Mouse (Mus musculus): ENCODE results near the gene Cdhr3. TPM values are rescaled to one million over a fixed set of nuclear protein-coding genes. Genes with fewer than 3 reads are reported as not detected.

The Cdhr3 gene
- total and polyA plus RNA-seq, 3 experiments, result 0.34 to 1.8 (median 0.39) TPM

DNA sequence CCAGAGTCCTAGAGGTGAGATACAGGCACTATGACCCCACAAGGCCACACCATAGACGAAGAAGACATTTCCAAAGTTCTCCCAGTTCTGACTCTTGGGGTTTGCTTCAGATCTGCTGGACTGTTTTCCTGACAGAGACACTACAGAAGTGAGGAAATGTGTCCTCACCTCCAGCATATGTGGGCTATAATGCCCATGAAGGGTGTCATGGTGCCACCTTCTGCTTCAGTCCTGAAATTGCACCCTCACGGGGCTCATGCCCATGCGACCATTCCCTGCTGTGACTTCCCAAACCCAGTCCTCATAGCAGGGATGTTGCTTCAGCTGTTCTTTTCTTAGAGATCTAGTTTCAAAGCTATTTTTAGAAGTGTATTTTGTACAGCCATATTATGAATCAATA, 82.6 kb downstream of the Cdhr3 start:
- H3K27me3 ChIP-seq (ENCODE audit: control insufficient read depth, insufficient read depth, low read length), result no peaks in the 10 kb centered on the region
- no peaks in the 10 kb centered on the region for H3K4me1 ChIP-seq (ENCODE audit: control insufficient read depth, insufficient read depth, low read length)
- no peaks in the 10 kb centered on the region for H3K36me3 ChIP-seq (ENCODE audit: control insufficient read depth, insufficient read depth, low read length)
- H3K9ac ChIP-seq (ENCODE audit: low read depth, low read length), result no peak overlapping the region
- TF ChIP-seq CTCF (IDR thresholded peaks at IDR 0.05) (peak; percentile 87), POLR2A (IDR thresholded peaks at IDR 0.05; ENCODE audit: insufficient read depth, low read depth, low read length) (no peak), EP300 (IDR thresholded peaks at IDR 0.05; ENCODE audit: insufficient read depth, low read depth, low read length) (peak; percentile 96)
- H3K79me2 ChIP-seq (replicated peaks; ENCODE audit: control insufficient read depth, insufficient read depth, low read length), result no peaks in the 10 kb centered on the region
- intact Hi-C loops (cut with DNase I), result loop anchor here (1.0 to 5.0 kb wide), 3 partner anchors 58 to 99 kb away; partner anchors contain the start of gene Sypl
- 20% methylated on average over 3 of the region's 3 CpGs for WGBS
- peak; percentile 46 to 53 for DNase-seq
- H3K27ac ChIP-seq, result no peak overlapping the region
- no peak overlapping the region for H3K4me3 ChIP-seq

DNA sequence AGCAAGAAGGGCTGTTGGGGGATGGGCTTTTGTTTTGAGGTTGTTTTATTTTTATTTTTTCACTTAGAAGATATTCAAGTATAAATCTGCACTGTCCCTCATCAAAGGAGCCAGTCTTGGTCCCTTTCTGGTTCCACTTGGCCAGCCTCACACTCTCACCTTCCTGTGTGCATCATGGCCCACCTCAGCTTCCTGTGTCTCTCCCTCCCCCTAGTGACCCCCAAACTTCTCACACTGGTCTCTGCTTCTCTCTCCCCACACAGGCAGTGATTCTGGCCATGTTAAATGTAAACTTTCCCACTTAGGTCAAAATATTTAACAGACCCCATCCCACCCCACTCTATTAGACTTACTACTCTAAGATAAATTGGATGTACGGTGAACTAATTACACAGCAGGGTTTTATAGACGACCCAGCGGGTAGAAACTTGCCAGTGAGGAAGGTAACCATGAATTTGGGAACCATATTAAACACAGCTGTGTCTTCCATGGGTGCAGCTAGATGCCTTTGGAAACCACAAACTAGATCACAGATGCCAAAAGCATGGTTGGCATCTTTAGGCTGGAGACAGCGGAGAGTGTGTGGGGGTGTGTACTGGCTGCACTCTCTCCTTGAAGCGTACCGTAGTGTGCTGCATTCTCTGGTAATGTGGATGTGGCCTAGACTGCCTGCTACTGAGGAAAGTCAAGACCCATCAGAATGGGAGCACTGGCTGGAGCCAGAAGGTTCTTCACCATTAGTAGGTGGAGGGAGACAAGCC, 83.3 kb downstream of the Cdhr3 start:
- H3K27me3 ChIP-seq (ENCODE audit: control insufficient read depth, insufficient read depth, low read length), result no peaks in the 10 kb centered on the region
- H3K79me2 ChIP-seq (replicated peaks; ENCODE audit: control insufficient read depth, insufficient read depth, low read length), result no peaks in the 10 kb centered on the region
- no peak overlapping the region for H3K27ac ChIP-seq
- TF ChIP-seq CTCF (IDR thresholded peaks at IDR 0.05) (no peak), EP300 (IDR thresholded peaks at IDR 0.05; ENCODE audit: insufficient read depth, low read depth, low read length) (no peak), POLR2A (IDR thresholded peaks at IDR 0.05; ENCODE audit: insufficient read depth, low read depth, low read length) (no peak)
- intact Hi-C loops (cut with DNase I), result no loop called here
- no peak overlapping the region for H3K4me3 ChIP-seq
- no peak overlapping the region for H3K9ac ChIP-seq (ENCODE audit: low read depth, low read length)
- WGBS, result 93% methylated on average over 6 of the region's 6 CpGs
- DNase-seq, result no peak
- no peaks in the 10 kb centered on the region for H3K36me3 ChIP-seq (ENCODE audit: control insufficient read depth, insufficient read depth, low read length)
- no peaks in the 10 kb centered on the region for H3K4me1 ChIP-seq (ENCODE audit: control insufficient read depth, insufficient read depth, low read length)

DNA sequence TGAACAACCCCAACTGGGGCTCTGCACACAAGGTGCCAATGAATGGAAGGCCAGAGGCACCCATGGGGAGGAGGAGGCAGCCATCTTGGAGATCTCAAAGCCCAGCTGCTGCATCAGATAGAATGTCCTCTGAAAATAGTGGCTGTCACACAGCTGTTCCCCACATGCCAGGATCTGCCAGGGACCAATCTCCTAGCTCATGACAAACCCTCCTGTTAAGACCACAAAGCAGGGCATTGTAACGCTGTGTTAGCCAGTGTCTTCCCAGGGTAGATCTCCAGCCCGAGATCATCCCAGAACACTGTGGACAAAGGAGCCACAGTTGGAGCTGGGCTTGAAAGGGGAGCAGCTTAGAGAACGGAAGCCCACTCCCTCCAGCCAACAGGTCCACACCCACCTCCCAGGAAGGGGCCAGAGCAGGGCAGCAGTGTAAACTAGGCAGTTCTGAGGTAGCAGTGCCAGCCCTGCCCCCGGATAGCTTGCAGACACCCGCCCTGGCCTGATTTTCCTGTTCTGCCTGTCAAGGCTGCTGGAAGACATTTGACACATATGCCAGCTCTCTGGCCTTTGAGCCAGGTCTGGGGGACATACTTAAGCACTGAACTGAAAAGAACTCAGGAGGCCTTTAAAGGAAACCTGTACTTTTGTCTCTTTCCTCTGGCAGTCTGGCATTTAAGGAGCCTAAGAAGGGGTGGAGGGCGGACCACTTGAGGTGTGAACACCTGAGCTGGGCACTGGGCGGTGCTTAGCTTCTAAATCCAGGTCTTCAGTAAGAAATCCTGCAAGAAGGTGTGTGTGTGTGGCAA, 84.2 kb downstream of the Cdhr3 start:
- no peak overlapping the region for H3K4me3 ChIP-seq
- no peak for DNase-seq
- TF ChIP-seq CTCF (IDR thresholded peaks at IDR 0.05) (no peak), EP300 (IDR thresholded peaks at IDR 0.05; ENCODE audit: insufficient read depth, low read depth, low read length) (no peak), POLR2A (IDR thresholded peaks at IDR 0.05; ENCODE audit: insufficient read depth, low read depth, low read length) (no peak)
- H3K36me3 ChIP-seq (ENCODE audit: control insufficient read depth, insufficient read depth, low read length), result no peaks in the 10 kb centered on the region
- no peak overlapping the region for H3K9ac ChIP-seq (ENCODE audit: low read depth, low read length)
- no peak overlapping the region for H3K27ac ChIP-seq
- intact Hi-C loops (cut with DNase I), result no loop called here
- WGBS, result 63% methylated on average over 7 of the region's 7 CpGs
- H3K4me1 ChIP-seq (ENCODE audit: control insufficient read depth, insufficient read depth, low read length), result no peaks in the 10 kb centered on the region
- H3K79me2 ChIP-seq (replicated peaks; ENCODE audit: control insufficient read depth, insufficient read depth, low read length), result no peaks in the 10 kb centered on the region
- no peaks in the 10 kb centered on the region for H3K27me3 ChIP-seq (ENCODE audit: control insufficient read depth, insufficient read depth, low read length)

DNA sequence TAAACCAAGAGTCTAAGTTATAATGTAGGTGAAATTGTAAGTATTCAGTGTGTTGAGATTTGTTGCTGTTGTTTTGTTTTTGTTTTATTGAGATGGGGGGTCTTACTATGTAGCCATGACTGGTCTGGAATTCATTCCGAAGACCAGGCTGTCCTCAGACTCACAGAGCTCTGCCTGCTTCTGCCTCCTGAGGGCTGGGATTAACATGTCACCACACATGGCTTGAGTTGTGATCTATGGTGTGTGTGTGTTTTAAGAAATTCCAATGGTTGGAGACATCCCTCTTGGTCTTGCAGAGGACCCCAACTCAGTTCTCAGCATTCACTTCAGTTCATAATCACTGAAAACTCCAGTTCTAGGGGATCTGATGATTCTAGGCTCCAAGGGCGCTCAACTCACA, 85.5 kb downstream of the Cdhr3 start:
- Histone ChIP-seq H3K79me2 (replicated peaks; ENCODE audit: control insufficient read depth, insufficient read depth, low read length) (no peaks in the 10 kb centered on the region), H3K27ac (no peak overlapping the region), H3K36me3 (ENCODE audit: control insufficient read depth, insufficient read depth, low read length) (no peaks in the 10 kb centered on the region), H3K9ac (ENCODE audit: low read depth, low read length) (no peak overlapping the region), H3K4me1 (ENCODE audit: control insufficient read depth, insufficient read depth, low read length) (no peaks in the 10 kb centered on the region), H3K27me3 (ENCODE audit: control insufficient read depth, insufficient read depth, low read length) (no peaks in the 10 kb centered on the region), H3K4me3 (no peak overlapping the region)
- intact Hi-C loops (cut with DNase I), result no loop called here
- WGBS, result 96% methylated on average over 2 of the region's 2 CpGs
- TF ChIP-seq CTCF (IDR thresholded peaks at IDR 0.05) (no peak), POLR2A (IDR thresholded peaks at IDR 0.05; ENCODE audit: insufficient read depth, low read depth, low read length) (no peak), EP300 (IDR thresholded peaks at IDR 0.05; ENCODE audit: insufficient read depth, low read depth, low read length) (no peak)
- DNase-seq, result no peak

DNA sequence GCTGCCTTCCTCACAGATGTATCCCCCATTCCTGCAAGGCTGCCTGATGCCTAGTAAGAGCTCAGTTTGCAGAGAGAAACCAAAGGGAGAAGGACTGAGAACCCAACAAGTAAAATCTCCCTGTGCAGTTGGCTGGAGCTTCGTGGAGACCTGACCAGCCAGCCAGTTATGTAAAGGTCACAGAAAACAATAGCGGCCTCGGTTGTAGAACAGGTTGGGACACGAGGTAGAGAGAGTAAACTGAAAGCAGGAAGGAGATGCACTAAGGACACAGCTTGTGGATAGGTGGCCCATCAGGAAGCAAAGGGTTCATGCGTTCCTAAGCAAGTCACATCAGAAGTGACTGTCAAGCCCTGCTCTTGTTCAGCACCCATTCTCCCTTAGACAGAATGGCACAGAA, 86.8 kb downstream of the Cdhr3 start:
- intact Hi-C loops (cut with DNase I), result no loop called here
- DNase-seq, result no peak
- H3K27ac ChIP-seq, result no peak overlapping the region
- H3K4me3 ChIP-seq, result no peak overlapping the region
- H3K4me1 ChIP-seq (ENCODE audit: control insufficient read depth, insufficient read depth, low read length), result no peaks in the 10 kb centered on the region
- no peaks in the 10 kb centered on the region for H3K36me3 ChIP-seq (ENCODE audit: control insufficient read depth, insufficient read depth, low read length)
- TF ChIP-seq EP300 (IDR thresholded peaks at IDR 0.05; ENCODE audit: insufficient read depth, low read depth, low read length), result no peak
- TF ChIP-seq CTCF (IDR thresholded peaks at IDR 0.05), result no peak
- no peak for TF ChIP-seq POLR2A (IDR thresholded peaks at IDR 0.05; ENCODE audit: insufficient read depth, low read depth, low read length)
- WGBS, result 74% methylated on average over 5 of the region's 5 CpGs
- H3K27me3 ChIP-seq (ENCODE audit: control insufficient read depth, insufficient read depth, low read length), result no peaks in the 10 kb centered on the region
- no peak overlapping the region for H3K9ac ChIP-seq (ENCODE audit: low read depth, low read length)
- H3K79me2 ChIP-seq (replicated peaks; ENCODE audit: control insufficient read depth, insufficient read depth, low read length), result no peaks in the 10 kb centered on the region
